Comparison of ENCODE assay signal across 27 mouse cellular contexts in the genomic region with DNA sequence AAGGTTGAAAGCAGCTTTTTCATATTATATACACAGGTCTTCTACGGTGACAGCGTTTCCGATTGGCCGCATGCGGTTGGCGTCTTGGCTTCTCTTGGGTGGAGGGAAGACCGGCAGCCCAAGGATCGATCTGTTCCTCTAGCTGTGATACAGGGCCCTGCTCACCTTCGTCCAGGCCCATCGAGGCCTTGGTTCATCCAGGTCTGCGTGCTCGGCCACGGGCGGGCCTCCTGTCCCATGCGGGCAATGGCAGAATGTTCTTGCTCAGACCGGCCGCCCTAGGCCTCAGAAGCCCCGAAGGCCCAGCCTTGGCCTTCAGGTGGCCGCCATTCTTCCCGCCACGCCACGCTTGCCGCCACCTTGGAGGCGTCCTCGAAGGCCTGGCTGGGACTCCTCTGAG.
A peak's percentile ranks its signal among the peaks of the same experiment; 100 is the strongest.
DNase-seq lines count a peak whose midpoint lies in the region; ATAC-seq and TF ChIP-seq lines count a peak whose summit lies in the region.
"Had no signal": no experiment of that assay in that cellular context is flagged by ENCODE, and none has a peak within 500 bp of the region (broad histone marks: within the 10 kb centered on the region; RNA-seq: fewer than 3 reads in every experiment).

No protein-coding gene starts in this region.

- H3K27ac ChIP-seq in heart, embryonic 13.5 days (replicated peaks): no peak overlapping the region
- H3K27ac ChIP-seq in heart, embryonic 10.5 days: no peak overlapping the region
- H3K27ac ChIP-seq in testis, adult 2 months (ENCODE audit: control insufficient read depth, insufficient read depth, low read depth, low read length): peak overlapping the region; percentile 97
- H3K27ac ChIP-seq in neural tube, embryonic 15.5 days (replicated peaks): no peak overlapping the region
- H3K27ac ChIP-seq: gastrocnemius, adult 2 months; hindbrain, embryonic 14.5 days; hindbrain, postnatal 0 days had no signal

- no peak for DNase-seq in heart, embryonic 10.5 days (ENCODE audit: low spot score)
- DNase-seq in testis, postnatal 10 days (ENCODE audit: low spot score): no peak
- DNase-seq in R1 (ENCODE audit: low read depth, low spot score): peak; percentile 45
- DNase-seq in layer of hippocampus, postnatal 10 days (ENCODE audit: low spot score in 2 of 2): no peak
- DNase-seq in ovary, postnatal 14 days (ENCODE audit: low spot score): no peak
- DNase-seq: adrenal gland, adult 8-10 months; adrenal gland, postnatal 25 days; cerebellum, adult 11-12 months; cerebellum, adult 8-10 months; cerebellum, postnatal 10 days; forebrain, postnatal 0 days; gastrocnemius, adult 2 months; gastrocnemius, postnatal 14 days; heart, adult 11 months; heart, postnatal 14 days; heart, postnatal 4 days had no signal

- H3K9ac ChIP-seq in heart, embryonic 13.5 days: no peak overlapping the region
- no peak overlapping the region for H3K9ac ChIP-seq in neural tube, embryonic 15.5 days (replicated peaks)
- H3K9ac ChIP-seq: forebrain, postnatal 0 days; heart, embryonic 12.5 days; hindbrain, embryonic 14.5 days had no signal

- H3K36me3 ChIP-seq in heart, embryonic 13.5 days: no peaks in the 10 kb centered on the region
- no peaks in the 10 kb centered on the region for H3K36me3 ChIP-seq in heart, embryonic 10.5 days
- H3K36me3 ChIP-seq in testis, adult 2 months (ENCODE audit: control insufficient read depth, insufficient read depth, low read length): no peaks in the 10 kb centered on the region
- H3K36me3 ChIP-seq in neural tube, embryonic 15.5 days: no peaks in the 10 kb centered on the region
- H3K36me3 ChIP-seq: G1E; heart, embryonic 12.5 days had no signal

- no peak overlapping the region for H3K4me2 ChIP-seq in heart, embryonic 13.5 days
- H3K4me2 ChIP-seq in neural tube, embryonic 15.5 days: no peak overlapping the region
- H3K4me2 ChIP-seq: heart, embryonic 12.5 days; hindbrain, embryonic 14.5 days had no signal

- TF ChIP-seq CTCF in testis, adult 2 months (IDR thresholded peaks at IDR 0.05; ENCODE audit: control insufficient read depth, insufficient read depth, insufficient replicate concordance, low read depth, low read length): no peak

- no peaks in the 10 kb centered on the region for H3K9me3 ChIP-seq in heart, embryonic 13.5 days
- H3K9me3 ChIP-seq in heart, embryonic 10.5 days: peaks cover 5% of the 10 kb centered on the region; the same call in 1 of the 2 replicates
- H3K9me3 ChIP-seq in neural tube, embryonic 15.5 days (replicated peaks): no peaks in the 10 kb centered on the region
- H3K9me3 ChIP-seq: G1E had no signal

- no peaks in the 10 kb centered on the region for H3K27me3 ChIP-seq in heart, embryonic 13.5 days (replicated peaks)
- H3K27me3 ChIP-seq in heart, embryonic 10.5 days (ENCODE audit: insufficient read depth, poor library complexity, severe bottlenecking): no peaks in the 10 kb centered on the region
- no peaks in the 10 kb centered on the region for H3K27me3 ChIP-seq in testis, adult 2 months (ENCODE audit: control insufficient read depth, insufficient read depth, low read length)
- no peaks in the 10 kb centered on the region for H3K27me3 ChIP-seq in neural tube, embryonic 15.5 days (replicated peaks)
- H3K27me3 ChIP-seq: heart, embryonic 12.5 days; Patski had no signal

- no peak overlapping the region for H3K4me3 ChIP-seq in heart, embryonic 13.5 days
- H3K4me3 ChIP-seq in heart, embryonic 10.5 days: no peak overlapping the region
- H3K4me3 ChIP-seq in testis, adult 2 months (ENCODE audit: control insufficient read depth, low read depth, low read length): peak overlapping the region; percentile 97
- no peak overlapping the region for H3K4me3 ChIP-seq in neural tube, embryonic 15.5 days (replicated peaks)
- H3K4me3 ChIP-seq: gastrocnemius, adult 2 months; heart, embryonic 12.5 days had no signal

- no peak; the same call in 1 of the 2 replicates for TF ChIP-seq POLR2A in testis, adult 2 months (IDR thresholded peaks at IDR 0.05; ENCODE audit: control insufficient read depth, low read depth, low read length)

- 80% methylated on average over 23 of the region's 25 CpGs for WGBS in heart, embryonic 13.5 days
- 92% methylated on average over 25 of the region's 25 CpGs for WGBS in heart, embryonic 10.5 days
- 96% methylated on average over 25 of the region's 25 CpGs for WGBS in neural tube, embryonic 15.5 days

- 0 out of 2 replicates have a peak, but pooled peaks have one; percentile 8 for ATAC-seq in heart, embryonic 13.5 days (ENCODE audit: extremely low read depth, insufficient number of reproducible peaks, low FRiP score, low TSS enrichment)
- ATAC-seq in neural tube, embryonic 15.5 days (ENCODE audit: low FRiP score): no peak
- ATAC-seq: activated CD4-positive, CD25-positive, alpha-beta regulatory T cell, adult 4 months; forebrain, embryonic 14.5 days; forebrain, postnatal 0 days; hindbrain, postnatal 0 days; inflammation-experienced regulatory T-cells, adult 6 months; Patski had no signal

- no peaks in the 10 kb centered on the region for H3K4me1 ChIP-seq in heart, embryonic 13.5 days
- no peaks in the 10 kb centered on the region for H3K4me1 ChIP-seq in heart, embryonic 10.5 days
- H3K4me1 ChIP-seq in testis, adult 2 months (ENCODE audit: control insufficient read depth, insufficient read depth, low read length): peaks cover 2% of the 10 kb centered on the region
- no peaks in the 10 kb centered on the region for H3K4me1 ChIP-seq in neural tube, embryonic 15.5 days
- H3K4me1 ChIP-seq: heart, embryonic 12.5 days had no signal
